Mouse (Mus musculus): ENCODE results near the gene Azi2. TPM values are rescaled to one million over a fixed set of nuclear protein-coding genes. Genes with fewer than 3 reads are reported as not detected.
A peak's percentile ranks its signal among the peaks of the same experiment; 100 is the strongest.

Gene Azi2
- polyA plus RNA-seq, 1 experiment from 2014 or later: 76.7 TPM

DNA sequence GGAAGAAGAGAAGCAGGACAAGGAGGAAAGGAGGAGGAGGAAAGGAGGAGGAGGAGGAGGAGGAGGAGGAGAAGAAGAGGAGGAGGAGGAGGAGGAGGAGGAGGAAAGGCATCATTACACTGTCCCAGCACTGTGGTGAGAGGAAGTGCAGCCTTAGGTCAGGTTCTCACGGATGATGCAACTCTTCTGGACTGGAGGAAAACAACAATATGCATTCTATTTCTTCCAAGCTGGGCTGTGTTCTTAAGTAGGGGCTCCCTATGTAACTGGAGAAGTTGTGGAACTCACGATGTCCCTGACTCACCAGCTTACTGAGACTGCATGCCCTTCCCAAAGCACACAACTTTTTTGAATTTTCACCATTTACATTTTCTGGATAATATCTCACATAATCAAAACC is 8.6 kb upstream of the Azi2 start:
- ATAC-seq (no peak), DNase-seq (ENCODE audit: low spot score) (no peak)
- no peak overlapping the region for H3K27ac ChIP-seq (ENCODE audit: low read depth, low read length)
- no peak overlapping the region for H3K4me2 ChIP-seq (ENCODE audit: low read length)
- no peak overlapping the region for H3K9ac ChIP-seq (ENCODE audit: low read length)
- H3K27me3 ChIP-seq (replicated peaks; ENCODE audit: control insufficient read depth, insufficient read depth, low read length): no peaks in the 10 kb centered on the region
- no peak overlapping the region for H3K4me3 ChIP-seq (ENCODE audit: low read depth, low read length)
- H3K4me1 ChIP-seq (ENCODE audit: control insufficient read depth, insufficient read depth, low read length): no peaks in the 10 kb centered on the region
- H3K9me3 ChIP-seq (replicated peaks; ENCODE audit: control insufficient read depth, low read length): no peaks in the 10 kb centered on the region
- WGBS: 49% methylated on average over 2 of the region's 2 CpGs
- H3K36me3 ChIP-seq (ENCODE audit: control insufficient read depth, insufficient read depth, low read length): no peaks in the 10 kb centered on the region

GRCm38 (mm10) chr9:118034990-118035389 is 5.3 kb upstream of the Azi2 start:
- no peaks in the 10 kb centered on the region for H3K36me3 ChIP-seq (ENCODE audit: control insufficient read depth, insufficient read depth, low read length)
- H3K27ac ChIP-seq (ENCODE audit: low read depth, low read length): no peak overlapping the region
- H3K9ac ChIP-seq (ENCODE audit: low read length): no peak overlapping the region
- DNase-seq (ENCODE audit: low spot score): no peak
- no peaks in the 10 kb centered on the region for H3K9me3 ChIP-seq (replicated peaks; ENCODE audit: control insufficient read depth, low read length)
- H3K4me3 ChIP-seq (ENCODE audit: low read depth, low read length): no peak overlapping the region
- 82% methylated on average over 3 of the region's 3 CpGs for WGBS
- no peaks in the 10 kb centered on the region for H3K4me1 ChIP-seq (ENCODE audit: control insufficient read depth, insufficient read depth, low read length)
- no peak overlapping the region for H3K4me2 ChIP-seq (ENCODE audit: low read length)
- no peaks in the 10 kb centered on the region for H3K27me3 ChIP-seq (replicated peaks; ENCODE audit: control insufficient read depth, insufficient read depth, low read length)
- no peak for ATAC-seq

DNA sequence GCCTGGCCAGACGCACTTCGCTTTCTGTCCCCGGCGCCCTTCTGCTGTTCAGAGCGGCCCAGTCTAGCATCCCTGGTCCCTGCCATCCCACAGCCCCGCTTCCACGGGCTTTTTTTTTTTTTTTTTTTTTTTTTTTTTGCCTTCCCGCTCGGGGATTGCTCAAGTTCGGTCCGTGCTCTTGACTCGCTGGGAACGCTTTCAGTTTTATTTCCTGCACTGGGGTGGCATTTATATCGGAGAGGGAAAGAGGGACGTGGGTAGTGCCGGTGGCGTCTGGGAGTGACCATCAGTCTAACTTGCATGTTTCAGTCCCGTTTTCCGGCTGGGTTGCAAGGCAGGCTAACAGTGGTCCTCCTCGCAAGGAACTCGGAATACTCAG is 712 bp downstream of the Azi2 start:
- 2% methylated on average over 21 of the region's 21 CpGs for WGBS
- Histone ChIP-seq H3K27ac (ENCODE audit: low read depth, low read length) (peak overlapping the region; percentile 88), H3K4me2 (ENCODE audit: low read length) (peak overlapping the region; percentile 85), H3K4me1 (ENCODE audit: control insufficient read depth, insufficient read depth, low read length) (peaks cover 13% of the 10 kb centered on the region; the same call in 1 of the 2 replicates), H3K27me3 (replicated peaks; ENCODE audit: control insufficient read depth, insufficient read depth, low read length) (no peaks in the 10 kb centered on the region), H3K36me3 (ENCODE audit: control insufficient read depth, insufficient read depth, low read length) (no peaks in the 10 kb centered on the region), H3K4me3 (ENCODE audit: low read depth, low read length) (peak overlapping the region; percentile 82), H3K9me3 (replicated peaks; ENCODE audit: control insufficient read depth, low read length) (no peaks in the 10 kb centered on the region), H3K9ac (ENCODE audit: low read length) (peak overlapping the region; percentile 90)
- ATAC-seq (no peak), DNase-seq (ENCODE audit: low spot score) (peak; percentile 25)

DNA sequence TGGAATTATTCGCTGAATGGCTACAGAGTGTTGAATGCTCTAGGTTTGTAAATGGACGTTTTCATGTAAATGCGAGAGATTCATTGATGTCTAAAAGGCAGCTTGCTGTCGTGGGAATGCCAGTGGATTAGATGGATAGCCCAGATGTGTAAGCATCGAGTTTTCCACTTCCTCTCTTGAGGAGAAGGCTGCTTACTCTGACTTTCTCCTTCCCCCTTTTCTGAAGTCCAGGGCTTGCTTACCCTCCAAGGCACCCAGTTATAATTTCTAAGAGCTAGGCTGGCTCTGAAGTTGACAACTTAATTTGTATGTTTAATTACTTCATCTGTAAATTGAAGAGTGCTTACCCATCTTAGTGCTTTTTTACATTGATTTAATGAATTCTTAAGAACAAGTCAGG is 1.3 kb downstream of the Azi2 start:
- Histone ChIP-seq H3K9me3 (replicated peaks; ENCODE audit: control insufficient read depth, low read length) (no peaks in the 10 kb centered on the region), H3K27ac (ENCODE audit: low read depth, low read length) (no peak overlapping the region), H3K9ac (ENCODE audit: low read length) (peak overlapping the region; percentile 90), H3K4me2 (ENCODE audit: low read length) (peak overlapping the region; percentile 85), H3K4me3 (ENCODE audit: low read depth, low read length) (peak overlapping the region; percentile 82), H3K36me3 (ENCODE audit: control insufficient read depth, insufficient read depth, low read length) (no peaks in the 10 kb centered on the region), H3K27me3 (replicated peaks; ENCODE audit: control insufficient read depth, insufficient read depth, low read length) (no peaks in the 10 kb centered on the region), H3K4me1 (ENCODE audit: control insufficient read depth, insufficient read depth, low read length) (peaks cover 13% of the 10 kb centered on the region; the same call in 1 of the 2 replicates)
- 26% methylated on average over 5 of the region's 5 CpGs for WGBS
- no peak for DNase-seq (ENCODE audit: low spot score)
- no peak for ATAC-seq

GRCm38 (mm10) chr9:118042738-118043137 is 2.4 kb downstream of the Azi2 start:
- H3K27me3 ChIP-seq (replicated peaks; ENCODE audit: control insufficient read depth, insufficient read depth, low read length): no peaks in the 10 kb centered on the region
- no peak overlapping the region for H3K9ac ChIP-seq (ENCODE audit: low read length)
- WGBS: 89% methylated on average over 4 of the region's 4 CpGs
- H3K36me3 ChIP-seq (ENCODE audit: control insufficient read depth, insufficient read depth, low read length): peaks cover 4% of the 10 kb centered on the region
- H3K27ac ChIP-seq (ENCODE audit: low read depth, low read length): no peak overlapping the region
- peaks cover 13% of the 10 kb centered on the region; the same call in 1 of the 2 replicates for H3K4me1 ChIP-seq (ENCODE audit: control insufficient read depth, insufficient read depth, low read length)
- no peaks in the 10 kb centered on the region for H3K9me3 ChIP-seq (replicated peaks; ENCODE audit: control insufficient read depth, low read length)
- H3K4me2 ChIP-seq (ENCODE audit: low read length): no peak overlapping the region
- ATAC-seq (no peak), DNase-seq (ENCODE audit: low spot score) (no peak)
- no peak overlapping the region for H3K4me3 ChIP-seq (ENCODE audit: low read depth, low read length)

DNA sequence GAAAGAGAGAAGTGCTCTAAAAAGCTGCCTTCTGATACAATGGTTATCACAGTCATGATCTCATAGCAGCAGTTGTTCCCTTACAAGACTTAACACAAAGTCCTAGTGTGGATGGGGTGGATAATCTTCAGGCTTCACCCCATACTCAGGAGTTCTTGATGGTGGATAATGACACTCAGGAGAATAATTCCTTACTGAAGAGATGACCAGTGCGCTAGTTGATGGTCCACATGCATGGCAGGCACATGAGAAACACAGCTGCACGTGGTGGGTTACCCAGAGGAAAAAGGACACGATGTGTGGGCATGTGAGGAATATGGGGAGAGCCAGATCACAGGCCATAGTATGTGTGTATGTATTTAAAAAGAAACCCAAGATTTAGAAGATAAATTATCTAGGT is 3.3 kb downstream of the Azi2 start:
- Histone ChIP-seq H3K27ac (ENCODE audit: low read depth, low read length) (no peak overlapping the region), H3K9me3 (replicated peaks; ENCODE audit: control insufficient read depth, low read length) (no peaks in the 10 kb centered on the region), H3K4me3 (ENCODE audit: low read depth, low read length) (no peak overlapping the region), H3K36me3 (ENCODE audit: control insufficient read depth, insufficient read depth, low read length) (peaks cover 8% of the 10 kb centered on the region), H3K27me3 (replicated peaks; ENCODE audit: control insufficient read depth, insufficient read depth, low read length) (no peaks in the 10 kb centered on the region), H3K9ac (ENCODE audit: low read length) (no peak overlapping the region), H3K4me1 (ENCODE audit: control insufficient read depth, insufficient read depth, low read length) (peaks cover 13% of the 10 kb centered on the region; the same call in 1 of the 2 replicates), H3K4me2 (ENCODE audit: low read length) (no peak overlapping the region)
- ATAC-seq (no peak), DNase-seq (ENCODE audit: low spot score) (no peak)
- WGBS: 97% methylated on average over 3 of the region's 3 CpGs

GRCm38 (mm10) chr9:118045011-118045533 is 4.8 kb downstream of the Azi2 start:
- no peaks in the 10 kb centered on the region for H3K27me3 ChIP-seq (replicated peaks; ENCODE audit: control insufficient read depth, insufficient read depth, low read length)
- H3K4me1 ChIP-seq (ENCODE audit: control insufficient read depth, insufficient read depth, low read length): peaks cover 13% of the 10 kb centered on the region; the same call in 1 of the 2 replicates
- ATAC-seq: no peak
- H3K9ac ChIP-seq (ENCODE audit: low read length): no peak overlapping the region
- no peaks in the 10 kb centered on the region for H3K9me3 ChIP-seq (replicated peaks; ENCODE audit: control insufficient read depth, low read length)
- DNase-seq (ENCODE audit: low spot score): no peak
- H3K4me2 ChIP-seq (ENCODE audit: low read length): no peak overlapping the region
- WGBS: 64% methylated on average over 1 of the region's 1 CpGs
- no peak overlapping the region for H3K4me3 ChIP-seq (ENCODE audit: low read depth, low read length)
- H3K27ac ChIP-seq (ENCODE audit: low read depth, low read length): no peak overlapping the region
- peaks cover 12% of the 10 kb centered on the region for H3K36me3 ChIP-seq (ENCODE audit: control insufficient read depth, insufficient read depth, low read length)

DNA sequence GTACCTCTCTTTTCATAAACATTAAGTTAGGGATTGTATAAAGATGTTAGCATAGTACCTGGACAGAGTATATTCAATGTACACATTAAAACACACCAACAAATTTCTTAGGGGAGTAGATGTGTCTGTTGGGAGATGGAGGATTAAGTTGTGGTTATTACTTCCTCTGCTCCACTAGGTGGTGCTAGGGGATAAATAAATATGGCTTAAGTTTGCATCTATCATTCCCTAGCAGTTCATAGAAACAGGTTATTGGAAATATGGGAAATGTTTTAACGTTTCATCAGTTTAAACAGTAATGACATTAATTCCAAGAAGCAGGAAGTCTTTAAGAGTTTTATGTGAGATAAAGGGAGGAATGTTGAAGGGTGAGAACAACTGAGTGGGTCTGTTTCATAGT is 13.0 kb downstream of the Azi2 start:
- 44% methylated on average over 1 of the region's 1 CpGs for WGBS
- no peak for ATAC-seq

GRCm38 (mm10) chr9:118059101-118059500 is 18.8 kb downstream of the Azi2 start:
- no peak for DNase-seq (ENCODE audit: low spot score)
- H3K36me3 ChIP-seq (ENCODE audit: control insufficient read depth, insufficient read depth, low read length): peaks cover 50% of the 10 kb centered on the region
- ATAC-seq: no peak
- H3K27ac ChIP-seq (ENCODE audit: low read depth, low read length): no peak overlapping the region
- H3K4me1 ChIP-seq (ENCODE audit: control insufficient read depth, insufficient read depth, low read length): no peaks in the 10 kb centered on the region
- 89% methylated on average over 3 of the region's 3 CpGs for WGBS
- no peak overlapping the region for H3K4me3 ChIP-seq (ENCODE audit: low read depth, low read length)
- no peak overlapping the region for H3K4me2 ChIP-seq (ENCODE audit: low read length)
- no peaks in the 10 kb centered on the region for H3K27me3 ChIP-seq (replicated peaks; ENCODE audit: control insufficient read depth, insufficient read depth, low read length)
- no peaks in the 10 kb centered on the region for H3K9me3 ChIP-seq (replicated peaks; ENCODE audit: control insufficient read depth, low read length)
- no peak overlapping the region for H3K9ac ChIP-seq (ENCODE audit: low read length)

More for the DNA sequence above, 13.0 kb downstream of the Azi2 start:
- DNase-seq (ENCODE audit: low spot score): peak; percentile 72
- Histone ChIP-seq H3K9me3 (replicated peaks; ENCODE audit: control insufficient read depth, low read length) (no peaks in the 10 kb centered on the region), H3K36me3 (ENCODE audit: control insufficient read depth, insufficient read depth, low read length) (peaks cover 40% of the 10 kb centered on the region), H3K4me1 (ENCODE audit: control insufficient read depth, insufficient read depth, low read length) (no peaks in the 10 kb centered on the region), H3K27me3 (replicated peaks; ENCODE audit: control insufficient read depth, insufficient read depth, low read length) (no peaks in the 10 kb centered on the region), H3K9ac (ENCODE audit: low read length) (no peak overlapping the region), H3K4me2 (ENCODE audit: low read length) (no peak overlapping the region), H3K27ac (ENCODE audit: low read depth, low read length) (no peak overlapping the region), H3K4me3 (ENCODE audit: low read depth, low read length) (no peak overlapping the region)
